Mouse (Mus musculus): ENCODE data around the gene Acot7. TPM values are rescaled to one million over a fixed set of nuclear protein-coding genes. Genes with fewer than 3 reads are reported as not detected.

Acot7 gene
- polyA plus RNA-seq, 1 experiment from 2014 or later, result 480 TPM

- peak; percentile 19; the same call in 1 of the 2 replicates for ATAC-seq
- Histone ChIP-seq H3K9ac (ENCODE audit: low read depth, low read length) (peak overlapping the region; percentile 87; the same call in 1 of the 2 replicates), H3K27ac (ENCODE audit: low read length) (peak overlapping the region; percentile 74), H3K36me3 (ENCODE audit: control insufficient read depth, insufficient read depth, low read length) (peaks cover 6% of the 10 kb centered on the region; the same call in 1 of the 2 replicates), H3K27me3 (ENCODE audit: control insufficient read depth, insufficient read depth, low read depth, low read length) (peaks cover 12% of the 10 kb centered on the region), H3K4me3 (ENCODE audit: low read depth, low read length) (peak overlapping the region; percentile 71), H3K9me3 (replicated peaks; ENCODE audit: control insufficient read depth, low read length, poor library complexity, severe bottlenecking) (no peaks in the 10 kb centered on the region), H3K4me2 (ENCODE audit: low read length) (peak overlapping the region; percentile 88), H3K4me1 (ENCODE audit: control insufficient read depth, insufficient read depth, low read length) (peaks cover 11% of the 10 kb centered on the region; the same call in 1 of the 2 replicates)
- 26% methylated on average over 3 of the region's 3 CpGs for WGBS
These were observed 95.3 kb downstream of the Acot7 start for GRCm38 (mm10) chr4:152273191-152273590.

GRCm38 (mm10) chr4:152273621-152274236, 95.8 kb downstream of the Acot7 start, which contains the start of gene Gpr153:
Gene Gpr153 (plus strand): TSS chr4:152274232.
- under 1% methylated on average over 33 of the region's 48 CpGs for WGBS
- H3K4me1 ChIP-seq (ENCODE audit: control insufficient read depth, insufficient read depth, low read length), result peaks cover 11% of the 10 kb centered on the region; the same call in 1 of the 2 replicates
- peak; percentile 77 for ATAC-seq
- H3K27ac ChIP-seq (ENCODE audit: low read length), result peak within 1 kb of the TSS; percentile 74
- H3K9me3 ChIP-seq (replicated peaks; ENCODE audit: control insufficient read depth, low read length, poor library complexity, severe bottlenecking), result no peaks in the 10 kb centered on the region
- H3K36me3 ChIP-seq (ENCODE audit: control insufficient read depth, insufficient read depth, low read length), result peaks cover 5% of the 10 kb centered on the region; the same call in 1 of the 2 replicates
- H3K9ac ChIP-seq (ENCODE audit: low read depth, low read length), result peak within 1 kb of the TSS; percentile 87
- peak within 1 kb of the TSS; percentile 88 for H3K4me2 ChIP-seq (ENCODE audit: low read length)
- H3K4me3 ChIP-seq (ENCODE audit: low read depth, low read length), result peak within 1 kb of the TSS; percentile 71
- peaks cover 12% of the 10 kb centered on the region for H3K27me3 ChIP-seq (ENCODE audit: control insufficient read depth, insufficient read depth, low read depth, low read length)

- peak overlapping the region; percentile 71 for H3K4me3 ChIP-seq (ENCODE audit: low read depth, low read length)
- peak overlapping the region; percentile 88 for H3K4me2 ChIP-seq (ENCODE audit: low read length)
- ATAC-seq, result peak; percentile 49; the same call in 1 of the 2 replicates
- H3K27me3 ChIP-seq (ENCODE audit: control insufficient read depth, insufficient read depth, low read depth, low read length), result peaks cover 16% of the 10 kb centered on the region
- WGBS, result 2% methylated on average over 20 of the region's 20 CpGs
- no peaks in the 10 kb centered on the region for H3K9me3 ChIP-seq (replicated peaks; ENCODE audit: control insufficient read depth, low read length, poor library complexity, severe bottlenecking)
- peaks cover 11% of the 10 kb centered on the region; the same call in 1 of the 2 replicates for H3K4me1 ChIP-seq (ENCODE audit: control insufficient read depth, insufficient read depth, low read length)
- peak overlapping the region; percentile 74 for H3K27ac ChIP-seq (ENCODE audit: low read length)
- peak overlapping the region; percentile 87 for H3K9ac ChIP-seq (ENCODE audit: low read depth, low read length)
- peaks cover 5% of the 10 kb centered on the region; the same call in 1 of the 2 replicates for H3K36me3 ChIP-seq (ENCODE audit: control insufficient read depth, insufficient read depth, low read length)
These were observed 96.8 kb downstream of the Acot7 start for GRCm38 (mm10) chr4:152274681-152275131.

- Histone ChIP-seq H3K36me3 (ENCODE audit: control insufficient read depth, insufficient read depth, low read length) (peaks cover 7% of the 10 kb centered on the region; the same call in 1 of the 2 replicates), H3K9me3 (replicated peaks; ENCODE audit: control insufficient read depth, low read length, poor library complexity, severe bottlenecking) (no peaks in the 10 kb centered on the region), H3K27ac (ENCODE audit: low read length) (no peak overlapping the region), H3K4me2 (ENCODE audit: low read length) (no peak overlapping the region), H3K4me3 (ENCODE audit: low read depth, low read length) (no peak overlapping the region), H3K27me3 (ENCODE audit: control insufficient read depth, insufficient read depth, low read depth, low read length) (peaks cover 33% of the 10 kb centered on the region), H3K4me1 (ENCODE audit: control insufficient read depth, insufficient read depth, low read length) (peaks cover 11% of the 10 kb centered on the region; the same call in 1 of the 2 replicates), H3K9ac (ENCODE audit: low read depth, low read length) (no peak overlapping the region)
- ATAC-seq, result no peak
- WGBS, result 58% methylated on average over 10 of the region's 10 CpGs
These were observed 98.7 kb downstream of the Acot7 start for GRCm38 (mm10) chr4:152276389-152277347.

GRCm38 (mm10) chr4:152277916-152278315, 100.0 kb downstream of the Acot7 start:
- Histone ChIP-seq H3K36me3 (ENCODE audit: control insufficient read depth, insufficient read depth, low read length) (peaks cover 3% of the 10 kb centered on the region; the same call in 1 of the 2 replicates), H3K9me3 (replicated peaks; ENCODE audit: control insufficient read depth, low read length, poor library complexity, severe bottlenecking) (no peaks in the 10 kb centered on the region), H3K4me1 (ENCODE audit: control insufficient read depth, insufficient read depth, low read length) (peaks cover 11% of the 10 kb centered on the region; the same call in 1 of the 2 replicates), H3K9ac (ENCODE audit: low read depth, low read length) (no peak overlapping the region), H3K27ac (ENCODE audit: low read length) (no peak overlapping the region), H3K27me3 (ENCODE audit: control insufficient read depth, insufficient read depth, low read depth, low read length) (peaks cover 45% of the 10 kb centered on the region), H3K4me2 (ENCODE audit: low read length) (no peak overlapping the region), H3K4me3 (ENCODE audit: low read depth, low read length) (no peak overlapping the region)
- no peak for ATAC-seq
- 79% methylated on average over 2 of the region's 2 CpGs for WGBS

- ATAC-seq, result no peak
- H3K4me1 ChIP-seq (ENCODE audit: control insufficient read depth, insufficient read depth, low read length), result peaks cover 5% of the 10 kb centered on the region; the same call in 1 of the 2 replicates
- H3K9ac ChIP-seq (ENCODE audit: low read depth, low read length), result no peak overlapping the region
- no peak overlapping the region for H3K4me3 ChIP-seq (ENCODE audit: low read depth, low read length)
- H3K4me2 ChIP-seq (ENCODE audit: low read length), result no peak overlapping the region
- H3K36me3 ChIP-seq (ENCODE audit: control insufficient read depth, insufficient read depth, low read length), result peaks cover 3% of the 10 kb centered on the region; the same call in 1 of the 2 replicates
- H3K27me3 ChIP-seq (ENCODE audit: control insufficient read depth, insufficient read depth, low read depth, low read length), result peaks cover 51% of the 10 kb centered on the region
- no peak overlapping the region for H3K27ac ChIP-seq (ENCODE audit: low read length)
- no peaks in the 10 kb centered on the region for H3K9me3 ChIP-seq (replicated peaks; ENCODE audit: control insufficient read depth, low read length, poor library complexity, severe bottlenecking)
- WGBS, result 85% methylated on average over 23 of the region's 23 CpGs
These were observed 101.1 kb downstream of the Acot7 start for GRCm38 (mm10) chr4:152278986-152279385.

GRCm38 (mm10) chr4:152281601-152282000, 103.7 kb downstream of the Acot7 start:
- H3K4me2 ChIP-seq (ENCODE audit: low read length), result no peak overlapping the region
- 67% methylated on average over 15 of the region's 15 CpGs for WGBS
- H3K4me1 ChIP-seq (ENCODE audit: control insufficient read depth, insufficient read depth, low read length), result peaks cover 6% of the 10 kb centered on the region; the same call in 1 of the 2 replicates
- no peak overlapping the region for H3K27ac ChIP-seq (ENCODE audit: low read length)
- H3K9ac ChIP-seq (ENCODE audit: low read depth, low read length), result no peak overlapping the region
- no peaks in the 10 kb centered on the region for H3K9me3 ChIP-seq (replicated peaks; ENCODE audit: control insufficient read depth, low read length, poor library complexity, severe bottlenecking)
- H3K27me3 ChIP-seq (ENCODE audit: control insufficient read depth, insufficient read depth, low read depth, low read length), result peaks cover 63% of the 10 kb centered on the region
- H3K36me3 ChIP-seq (ENCODE audit: control insufficient read depth, insufficient read depth, low read length), result peaks cover 3% of the 10 kb centered on the region; the same call in 1 of the 2 replicates
- no peak for ATAC-seq
- no peak overlapping the region for H3K4me3 ChIP-seq (ENCODE audit: low read depth, low read length)

- Histone ChIP-seq H3K36me3 (ENCODE audit: control insufficient read depth, insufficient read depth, low read length) (peaks cover 3% of the 10 kb centered on the region; the same call in 1 of the 2 replicates), H3K4me2 (ENCODE audit: low read length) (peak overlapping the region; percentile 55), H3K4me1 (ENCODE audit: control insufficient read depth, insufficient read depth, low read length) (peaks cover 13% of the 10 kb centered on the region), H3K4me3 (ENCODE audit: low read depth, low read length) (peak overlapping the region; percentile 35), H3K27ac (ENCODE audit: low read length) (no peak overlapping the region), H3K9ac (ENCODE audit: low read depth, low read length) (peak overlapping the region; percentile 42; the same call in 1 of the 2 replicates), H3K27me3 (ENCODE audit: control insufficient read depth, insufficient read depth, low read depth, low read length) (peaks cover 69% of the 10 kb centered on the region), H3K9me3 (replicated peaks; ENCODE audit: control insufficient read depth, low read length, poor library complexity, severe bottlenecking) (no peaks in the 10 kb centered on the region)
- ATAC-seq, result no peak
- WGBS, result 17% methylated on average over 34 of the region's 34 CpGs
These were observed 104.8 kb downstream of the Acot7 start for GRCm38 (mm10) chr4:152282721-152283120.
